Comparison of ENCODE assay signal across 8 mouse cellular contexts in genomic region chr4:133277104-133278026, GRCm38 (mm10). TPM values are rescaled to one million over a fixed set of nuclear protein-coding genes. Genes with fewer than 3 reads are reported as not detected.
DNase-seq lines count a peak whose midpoint lies in the region; ATAC-seq lines count a peak whose summit lies in the region.

Tmem222 (minus strand) TSS chr4:133277792.

- 0 out of 2 replicates have a peak, but pooled peaks cover 3% of the 10 kb centered on the region for H3K36me3 ChIP-seq in hindbrain, embryonic 12.5 days

- peak within 1 kb of the TSS; percentile 80 for H3K4me3 ChIP-seq in hindbrain, embryonic 12.5 days

- peaks cover 25% of the 10 kb centered on the region for H3K4me1 ChIP-seq in hindbrain, embryonic 12.5 days

- no peaks in the 10 kb centered on the region for H3K27me3 ChIP-seq in hindbrain, embryonic 12.5 days

- peak; percentile 97 for DNase-seq in Muller cell, postnatal 12 days (ENCODE audit: inconsistent ontology term)
- peak; percentile 96 for DNase-seq in cerebellum, adult 9-11 months
- DNase-seq in frontal cortex, postnatal 10 days (ENCODE audit: low spot score in 2 of 2): peak; percentile 90 to 94
- DNase-seq in layer of hippocampus, postnatal 14 days (ENCODE audit: low spot score in 2 of 2): peak; percentile 97 to 98
- DNase-seq in lung, postnatal 14 days: peak; percentile 95
- DNase-seq in retina, adult 2 months (ENCODE audit: low read depth, low spot score): peak; percentile 87
- peak; percentile 92 to 94 for DNase-seq in thymus, postnatal 36 days

- peak within 1 kb of the TSS; percentile 93 for H3K27ac ChIP-seq in hindbrain, embryonic 12.5 days

- H3K4me2 ChIP-seq in hindbrain, embryonic 12.5 days (replicated peaks): peak within 1 kb of the TSS; percentile 65

- WGBS in hindbrain, embryonic 12.5 days: under 1% methylated on average over 73 of the region's 73 CpGs

- peak within 1 kb of the TSS; percentile 84 for H3K9ac ChIP-seq in hindbrain, embryonic 12.5 days

- H3K9me3 ChIP-seq in hindbrain, embryonic 12.5 days (replicated peaks): no peaks in the 10 kb centered on the region

- peak; percentile 88 for ATAC-seq in hindbrain, embryonic 12.5 days (ENCODE audit: low FRiP score)

RNA-seq across cellular contexts. Expression of gene Tmem222, which starts in this region (rescaled TPM):
- 75.7 and 77.7 TPM in 2 replicates for polyA plus RNA-seq in hindbrain, embryonic 12.5 days (2016; fragmentation: Nextera tagmentation; extraction: Ambion mirVana)
- 10 to 100 TPM; 78.2 to 78.4 TPM for total RNA-seq in layer of hippocampus, postnatal 14 days (2021)

Comparison
In these comparisons a context has a peak if more than half of its experiments do, and no peak if none do; other contexts are left out.
1. Peak in every context shown above with its lines: DNase-seq, ATAC-seq, H3K4me3 ChIP-seq and H3K27ac ChIP-seq.